Mouse (Mus musculus) lung, postnatal 0 days (tissue): ENCODE data around the gene Bbs1.

Experiments
- CTCF ChIP-seq: IDR thresholded peaks from 2 replicates; pipeline ENCODE4 v1.5.1; 2016; ENCODE audit warnings: antibody characterized with exemption, mild to moderate bottlenecking
- EP300 ChIP-seq: IDR thresholded peaks from 2 replicates; pipeline ENCODE4 v1.6.1; 2016; ENCODE audit warnings: antibody characterized with exemption, mild to moderate bottlenecking, control low read depth

- TF ChIP-seq CTCF = no peak
- no peak for TF ChIP-seq EP300
Observed at GRCm38 (mm10) chr19:4850281-4850680, 56.1 kb downstream of the Bbs1 start.
